Mouse (Mus musculus) layer of hippocampus, postnatal 14 days (tissue): ENCODE data around the gene Mbnl2. TPM values are rescaled to one million over a fixed set of nuclear protein-coding genes. Genes with fewer than 3 reads are reported as not detected.

Experiments used
- DNase-seq, 2 experiments: peaks; one replicate each; pipeline ENCODE4 v3.0.0; 2021 to 2022; ENCODE audit warnings: low spot score in 2 of 2, mixed read lengths in 1 of 2
- total RNA-seq, 2 experiments: library from RNA; stranded (reverse); gene quantifications; 2 replicates each; pipeline ENCODE4 v1.2.3; 2021

Gene Mbnl2
- total RNA-seq, 2 experiments from 2014 or later = 201 to 204 TPM

DNA sequence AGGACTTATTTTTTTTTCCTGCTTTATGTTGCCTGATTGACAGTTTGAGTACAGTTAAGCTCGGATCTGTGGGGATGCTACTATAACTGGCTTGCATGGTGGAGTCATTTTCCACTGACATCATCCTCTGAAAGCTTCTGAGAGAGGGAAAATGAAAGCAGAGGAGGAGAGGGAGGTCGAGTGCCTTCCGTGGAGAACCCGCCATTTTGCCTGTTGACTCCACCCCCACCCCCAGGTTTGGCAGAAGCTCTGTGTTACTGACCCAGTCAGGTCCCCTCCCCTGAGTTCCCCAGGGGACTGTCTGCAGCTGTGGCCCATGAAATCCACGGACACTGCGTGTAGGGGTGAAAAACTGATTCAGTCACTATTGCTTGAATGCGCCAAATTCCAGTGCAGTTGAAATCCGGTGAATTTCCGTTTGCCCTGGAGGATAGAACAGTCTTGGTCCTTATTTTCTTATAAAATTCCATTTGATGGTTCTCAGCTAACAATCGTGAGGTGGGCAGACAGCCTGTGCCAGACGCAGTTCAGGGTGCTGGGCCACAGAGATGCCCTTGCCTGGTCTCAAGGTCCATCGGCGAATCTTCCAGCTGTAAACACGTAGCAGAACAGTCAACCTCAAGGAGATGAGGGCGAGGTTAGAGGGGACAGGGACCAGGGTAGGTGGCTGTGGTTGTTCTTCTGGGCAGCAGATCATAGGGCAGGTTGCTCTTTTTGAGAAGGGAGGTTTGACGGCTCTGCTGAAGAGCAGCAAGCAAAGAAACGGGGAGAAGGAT, 20.9 kb downstream of the Mbnl2 start:
- no peak for DNase-seq

DNA sequence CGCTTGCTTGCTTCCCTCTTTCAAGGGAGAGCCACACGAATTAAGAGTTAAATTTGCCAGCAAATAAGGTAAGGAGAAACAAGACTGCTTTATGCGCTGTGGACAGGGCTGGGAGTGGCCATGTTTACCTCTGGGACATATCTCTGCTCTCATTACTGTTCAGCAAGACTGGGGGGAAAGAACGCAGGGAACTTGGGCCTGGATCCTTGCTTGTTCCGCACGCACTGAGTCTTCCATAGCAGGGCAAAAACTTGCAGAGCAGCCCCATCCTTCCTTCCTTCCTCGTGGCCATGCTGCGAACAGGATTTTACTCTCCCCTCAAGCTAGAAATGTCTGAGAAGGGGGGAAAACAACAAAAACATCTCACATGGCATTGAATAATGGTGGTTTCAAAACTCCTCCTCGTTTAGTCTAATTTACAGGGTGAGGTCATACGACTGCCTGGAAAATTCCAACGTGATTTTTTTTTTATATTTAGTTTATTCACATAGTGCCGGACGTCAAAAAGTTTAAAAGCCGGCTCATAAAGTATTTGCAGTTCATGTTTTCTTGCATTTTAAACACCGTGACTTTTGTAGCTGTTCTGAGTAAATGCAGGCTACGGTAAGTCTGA, 21.8 kb downstream of the Mbnl2 start:
- no peak for DNase-seq

DNA sequence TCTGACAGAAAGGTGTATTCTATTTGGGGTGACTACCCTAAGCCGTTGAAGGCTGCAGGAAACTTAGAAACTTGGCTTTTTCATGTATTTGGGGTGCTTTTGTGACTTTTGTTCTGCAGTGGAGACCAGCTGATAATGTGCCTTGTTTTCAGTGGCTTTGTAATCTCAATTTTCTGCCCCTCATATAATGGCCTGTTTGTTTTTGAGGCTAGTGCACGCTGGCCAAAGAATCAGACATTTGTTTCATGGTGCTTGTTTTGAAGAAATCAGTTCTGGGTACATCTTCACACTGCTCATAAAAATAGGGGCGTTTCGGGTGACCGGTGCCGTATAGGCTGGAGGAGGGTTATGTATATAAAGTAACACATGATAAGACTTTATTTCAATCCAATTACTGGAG, 22.4 kb downstream of the Mbnl2 start:
- no peak for DNase-seq

DNA sequence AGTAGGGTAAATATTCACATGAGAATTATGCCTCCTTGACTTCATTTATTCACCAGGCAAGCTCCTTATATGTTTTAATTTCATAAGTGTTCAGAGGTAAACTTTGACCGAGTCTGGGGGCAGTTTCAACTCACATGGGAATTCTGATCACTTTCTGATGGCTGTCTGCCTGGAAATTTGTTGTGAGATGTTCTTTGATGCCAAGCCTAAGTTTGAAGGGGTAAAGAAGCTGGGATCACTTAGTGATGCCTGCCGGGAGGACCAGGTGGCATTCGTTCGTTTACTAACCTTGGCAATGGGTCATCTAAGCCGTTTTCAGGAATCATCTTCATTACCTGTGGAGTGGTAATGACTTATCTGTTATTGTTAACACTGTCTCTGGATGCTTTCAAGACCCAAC, 23.0 kb downstream of the Mbnl2 start:
- no peak for DNase-seq

DNA sequence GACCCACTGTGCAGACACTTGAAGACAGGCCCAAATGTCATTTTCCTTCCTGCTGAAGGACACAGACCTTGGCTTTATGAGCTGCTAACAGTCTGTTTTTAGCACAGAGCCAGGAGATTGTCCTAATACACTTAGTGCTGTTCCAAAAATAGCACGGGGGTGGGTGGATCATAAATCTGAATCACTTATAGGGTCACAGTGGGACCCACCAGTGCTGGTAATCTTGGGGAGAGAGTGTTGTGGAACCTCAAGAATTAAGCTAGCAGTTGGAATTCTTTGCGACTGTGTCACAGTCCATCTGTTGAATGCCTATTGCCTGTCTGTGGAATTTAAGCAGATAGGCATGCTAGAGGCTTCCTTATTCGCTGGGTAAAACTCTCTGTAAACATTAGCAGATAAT, 24.2 kb downstream of the Mbnl2 start:
- no peak for DNase-seq

DNA sequence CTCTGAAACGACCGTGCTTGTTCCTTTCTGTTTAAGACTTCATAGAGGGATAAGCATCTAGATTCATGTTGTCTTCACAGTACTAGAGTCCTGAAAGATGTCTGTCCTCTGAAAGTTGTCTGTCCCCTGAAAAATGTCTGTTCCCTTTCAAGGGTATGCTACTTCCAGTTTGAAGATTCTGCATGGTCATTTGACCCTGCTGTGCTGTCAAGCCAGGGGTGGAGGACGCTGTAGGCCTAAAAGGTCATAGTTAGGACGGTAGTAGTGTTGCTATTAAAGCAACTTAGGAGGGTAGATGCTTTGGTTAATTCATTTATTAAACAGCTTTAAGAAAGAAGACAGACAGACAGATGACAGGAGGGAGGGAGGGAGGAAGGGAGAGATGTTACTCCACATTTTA, 24.7 kb downstream of the Mbnl2 start:
- no peak for DNase-seq

DNA sequence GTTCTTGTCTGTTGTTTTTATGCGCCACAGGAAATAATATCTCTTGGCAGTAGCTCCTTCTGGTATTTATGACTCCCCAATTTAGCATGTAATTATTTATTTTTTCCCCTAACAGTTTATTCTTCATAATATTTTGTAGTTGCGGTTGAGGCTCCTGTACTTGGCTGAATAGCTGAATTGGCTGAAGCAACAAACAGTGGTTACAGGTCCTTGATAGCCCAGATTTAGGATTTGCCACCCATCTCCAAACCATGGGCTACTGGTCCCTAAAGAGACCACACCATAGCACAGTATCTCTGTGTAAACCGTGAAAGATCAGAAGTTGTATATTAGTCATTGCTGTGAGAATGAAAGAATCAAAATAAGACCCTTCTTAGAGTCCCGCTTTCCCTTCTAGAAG, 25.3 kb downstream of the Mbnl2 start:
- no peak for DNase-seq

DNA sequence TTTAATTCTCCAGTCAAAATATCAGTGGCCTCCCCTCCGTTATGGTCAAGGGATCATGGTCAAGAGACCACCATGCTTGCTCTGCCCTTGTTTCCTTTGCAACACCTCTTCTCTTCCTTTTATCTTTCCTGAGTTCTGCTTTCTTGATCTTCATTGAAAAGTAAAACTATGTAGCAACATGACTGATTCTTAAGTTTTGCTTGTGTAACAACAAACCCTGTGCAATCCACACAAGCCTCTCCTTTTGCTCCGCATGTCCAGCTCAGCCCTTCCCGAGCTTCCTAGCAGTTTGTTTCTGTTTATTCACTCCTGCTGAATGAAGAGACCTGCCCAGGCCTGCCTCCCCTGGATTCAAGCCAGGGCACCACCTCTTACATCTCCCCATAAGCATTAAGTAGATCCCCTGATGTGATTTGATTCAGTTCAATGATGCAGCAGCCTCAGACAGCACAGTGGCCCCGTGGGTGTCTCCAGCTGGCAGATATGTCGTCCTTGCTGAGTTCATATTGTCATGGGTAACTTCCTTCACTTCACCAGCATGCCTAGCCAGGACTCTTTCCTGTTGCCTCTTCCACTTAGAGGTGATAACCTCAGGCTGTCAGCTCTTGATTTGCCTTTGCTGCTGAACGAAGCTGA, 27.6 kb downstream of the Mbnl2 start:
- DNase-seq = no peak

DNA sequence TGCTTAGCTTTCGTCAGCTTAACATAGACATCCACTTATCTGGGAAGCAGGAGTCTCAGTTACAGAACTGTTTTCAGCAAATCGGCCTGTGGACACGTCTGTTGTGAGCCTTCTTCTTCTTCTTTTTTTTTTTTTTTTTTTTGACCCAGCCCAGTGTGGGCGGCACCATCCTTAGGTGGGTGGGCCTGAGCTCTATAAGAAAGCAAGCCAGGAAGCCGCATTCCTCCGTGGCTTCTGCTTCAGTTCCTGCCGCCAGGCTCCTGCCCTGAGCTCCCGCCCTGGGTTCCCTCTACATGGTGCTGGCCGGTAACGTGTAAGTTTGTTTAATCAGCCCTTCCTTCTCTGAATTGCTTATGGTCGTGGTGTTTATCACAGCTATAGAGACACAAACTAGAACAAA, 30.8 kb downstream of the Mbnl2 start:
- no peak for DNase-seq

DNA sequence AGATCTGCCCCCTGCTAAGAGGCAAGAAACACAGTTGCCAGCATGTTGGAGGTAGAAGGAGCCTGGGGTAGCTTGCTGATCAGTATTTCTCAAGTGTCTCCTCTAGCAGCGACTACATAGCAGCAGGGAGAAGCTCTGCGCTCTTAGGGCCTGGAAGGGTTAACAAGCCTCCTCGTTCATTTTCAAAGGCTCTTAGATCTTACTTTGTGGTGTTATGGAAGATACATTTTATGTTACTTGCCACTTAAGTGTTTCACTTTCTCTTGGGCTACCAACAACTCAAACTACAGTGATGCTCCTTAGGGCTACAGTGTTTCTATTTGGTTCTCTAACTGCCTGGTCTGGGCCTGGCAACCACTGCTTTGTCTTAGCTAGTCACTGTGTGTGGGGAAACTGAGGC, 31.9 kb downstream of the Mbnl2 start:
- DNase-seq = no peak

DNA sequence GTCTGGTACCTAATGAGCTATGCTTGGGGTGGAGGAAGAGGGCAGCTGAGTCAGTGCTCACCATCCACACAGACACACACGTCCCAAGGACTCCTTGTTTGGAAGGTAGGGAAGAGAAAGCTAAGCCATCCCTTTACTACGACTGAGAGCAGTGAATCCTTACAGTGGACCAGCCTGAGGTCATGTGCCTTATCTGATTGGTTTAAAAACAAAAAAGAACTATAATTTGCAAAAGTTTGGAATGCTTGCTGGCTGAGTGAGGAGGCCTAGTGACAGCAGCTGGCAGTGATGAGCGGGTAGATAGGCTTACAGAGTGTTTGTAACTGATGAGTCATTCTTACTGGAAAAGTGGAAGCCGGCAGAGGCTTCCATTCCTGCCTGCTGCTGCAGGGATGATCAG, 32.5 kb downstream of the Mbnl2 start:
- DNase-seq = no peak

DNA sequence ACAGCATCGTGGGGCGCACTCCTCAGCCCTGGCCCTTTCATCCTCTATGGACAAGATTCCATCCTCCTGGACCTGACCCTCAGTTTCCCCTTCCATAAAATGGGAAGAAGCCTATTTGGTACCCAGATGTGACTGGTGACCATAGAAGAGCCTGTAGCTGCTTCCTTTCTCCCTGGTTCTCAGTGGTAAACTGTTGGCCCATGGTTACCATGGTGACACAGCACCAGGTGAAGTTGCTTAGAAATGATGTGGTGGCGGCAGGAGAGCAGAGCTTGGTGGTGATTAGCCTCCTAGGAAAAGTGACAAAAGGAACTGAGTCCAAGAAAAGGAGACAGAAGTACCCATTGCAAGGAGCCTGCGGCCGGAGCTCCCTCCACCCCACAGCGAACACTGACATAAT, 34.2 kb downstream of the Mbnl2 start:
- DNase-seq = no peak

DNA sequence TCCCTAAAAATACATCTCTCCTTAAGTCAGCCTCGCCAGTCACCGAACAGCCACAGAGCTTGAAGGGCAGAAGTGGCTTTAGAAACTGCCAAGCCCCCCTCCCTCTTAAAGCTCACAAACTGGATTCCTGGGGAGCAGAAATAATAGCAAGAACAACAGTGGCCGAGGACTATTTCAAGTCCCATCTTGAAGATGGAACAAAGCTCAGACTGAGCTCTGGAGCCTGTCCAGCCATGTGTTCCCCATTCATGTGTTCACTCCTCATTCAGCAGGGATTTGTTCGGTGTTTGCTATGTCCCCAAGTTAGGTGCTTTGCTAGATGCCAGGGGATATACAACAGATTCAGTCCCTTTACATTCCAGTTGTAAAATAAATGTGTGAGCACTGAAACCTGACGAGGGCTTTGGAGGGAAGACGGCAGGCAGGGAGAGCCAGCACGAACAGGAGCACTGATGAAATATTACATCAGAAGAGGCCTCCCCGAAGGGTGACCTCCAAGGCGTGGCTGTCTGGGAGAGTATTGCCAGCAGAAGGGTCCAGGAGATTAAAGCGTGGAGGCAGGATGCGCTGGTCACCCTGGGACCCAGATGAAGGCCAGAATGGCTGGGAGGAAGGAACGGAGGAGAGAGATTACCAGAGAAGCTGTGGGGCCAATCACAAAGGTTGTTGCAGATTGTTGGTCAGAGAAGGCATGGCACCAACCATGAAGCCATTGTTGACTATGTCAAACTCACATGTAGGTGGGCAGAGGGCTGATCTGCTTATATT, 36.0 kb downstream of the Mbnl2 start:
- no peak for DNase-seq

DNA sequence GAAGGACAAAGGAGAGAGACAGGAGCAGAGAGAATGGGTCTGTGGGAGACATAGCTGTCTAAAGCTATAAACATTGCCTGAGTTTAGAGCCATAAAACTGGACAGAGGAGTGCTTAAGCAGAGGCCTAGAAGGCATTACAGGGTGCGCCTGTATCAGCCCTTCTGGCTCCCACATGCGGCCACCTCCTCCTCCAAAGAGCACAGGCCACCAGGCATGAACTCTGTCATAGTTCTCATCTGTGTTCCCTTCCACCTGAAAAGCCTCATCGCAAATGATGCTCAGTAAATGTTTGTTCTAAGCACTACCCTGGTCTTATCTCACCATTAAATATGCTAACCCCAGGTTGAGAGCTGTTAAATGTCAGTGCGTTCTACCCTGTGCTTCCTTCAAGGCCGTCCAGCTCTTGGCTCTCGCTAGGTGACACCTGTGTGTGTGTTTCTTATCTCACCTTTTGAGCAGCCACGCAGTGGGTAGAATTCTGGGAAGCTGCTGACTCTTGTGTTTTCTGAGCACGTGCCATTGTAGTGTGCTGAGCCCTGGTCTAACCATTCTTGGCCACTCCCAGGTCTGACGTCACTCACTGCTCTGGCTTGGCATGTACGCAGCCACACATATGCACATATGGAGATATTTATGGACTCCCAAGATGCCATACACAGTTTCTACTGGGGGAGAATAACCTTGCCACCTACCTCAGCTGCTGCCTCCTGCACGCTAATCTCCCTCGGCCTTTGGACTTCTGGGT, 37.4 kb downstream of the Mbnl2 start:
- DNase-seq = no peak

DNA sequence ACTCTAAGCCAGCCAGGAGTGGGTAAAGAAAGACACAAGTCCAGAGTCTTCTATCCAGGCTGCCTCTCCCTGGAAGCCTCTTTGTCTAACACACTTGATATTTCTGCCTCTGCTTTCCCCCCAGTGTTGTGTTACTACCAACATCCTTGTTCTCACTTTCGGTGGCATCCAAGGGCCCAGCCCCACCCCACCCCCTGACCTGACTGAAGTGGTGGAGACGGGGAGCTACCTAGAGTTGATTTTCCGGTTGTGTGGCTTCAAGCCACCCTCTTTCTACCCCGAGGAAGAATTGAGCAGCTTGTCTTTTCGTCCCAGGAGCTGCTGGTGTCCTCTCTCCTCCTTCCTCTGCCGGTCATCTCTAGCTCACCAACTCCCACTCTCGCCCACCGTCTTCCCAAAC, 38.0 kb downstream of the Mbnl2 start:
- DNase-seq = no peak

DNA sequence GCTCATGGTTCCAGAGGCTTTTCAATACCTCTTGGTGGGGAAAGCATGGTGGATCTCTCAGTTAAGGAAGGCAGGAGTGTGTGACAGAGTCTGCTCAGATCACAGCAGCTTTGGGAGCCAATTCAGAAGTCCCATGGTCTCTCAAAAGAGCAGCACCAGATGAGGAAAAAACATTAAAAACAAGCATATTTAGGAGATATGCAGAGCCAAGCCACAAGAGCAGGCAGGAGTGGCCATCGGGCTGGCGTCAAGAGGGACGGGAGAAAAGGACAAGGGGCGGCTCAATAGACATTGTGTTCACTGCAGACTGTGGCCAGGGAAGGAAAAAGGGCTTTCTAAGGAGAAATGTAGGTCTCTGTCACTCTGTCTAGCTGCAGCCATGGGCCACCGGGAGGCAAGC, 40.3 kb downstream of the Mbnl2 start:
- DNase-seq = no peak

DNA sequence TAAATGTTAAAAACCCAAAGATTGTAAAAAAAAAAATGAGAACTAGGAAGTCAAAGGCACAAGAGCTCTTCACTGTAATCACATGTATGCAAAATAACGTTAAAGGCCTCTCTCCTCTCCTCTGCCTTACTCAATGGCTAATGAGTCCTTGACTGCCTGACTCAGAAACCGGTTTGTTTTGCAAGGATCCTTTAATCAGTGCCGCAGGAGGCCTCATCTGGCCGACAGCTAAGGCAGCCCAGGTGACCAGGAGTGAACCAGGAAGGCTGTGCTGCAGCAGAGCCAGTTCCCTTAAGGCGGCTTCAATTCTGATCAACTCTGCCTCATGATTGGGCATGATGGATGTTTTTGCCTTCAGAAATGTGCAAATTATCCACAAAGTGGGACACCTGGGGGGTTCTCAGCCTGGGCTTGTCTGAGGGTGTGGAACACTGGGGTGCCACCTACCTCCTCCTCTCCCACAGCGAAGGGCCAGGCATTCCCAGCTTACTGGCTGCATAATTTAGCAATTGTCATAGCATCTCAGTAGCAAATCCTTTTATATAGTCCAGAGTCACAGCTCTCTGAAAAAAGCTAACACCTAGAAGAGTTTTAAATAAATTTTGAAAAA, 43.0 kb downstream of the Mbnl2 start:
- no peak for DNase-seq

DNA sequence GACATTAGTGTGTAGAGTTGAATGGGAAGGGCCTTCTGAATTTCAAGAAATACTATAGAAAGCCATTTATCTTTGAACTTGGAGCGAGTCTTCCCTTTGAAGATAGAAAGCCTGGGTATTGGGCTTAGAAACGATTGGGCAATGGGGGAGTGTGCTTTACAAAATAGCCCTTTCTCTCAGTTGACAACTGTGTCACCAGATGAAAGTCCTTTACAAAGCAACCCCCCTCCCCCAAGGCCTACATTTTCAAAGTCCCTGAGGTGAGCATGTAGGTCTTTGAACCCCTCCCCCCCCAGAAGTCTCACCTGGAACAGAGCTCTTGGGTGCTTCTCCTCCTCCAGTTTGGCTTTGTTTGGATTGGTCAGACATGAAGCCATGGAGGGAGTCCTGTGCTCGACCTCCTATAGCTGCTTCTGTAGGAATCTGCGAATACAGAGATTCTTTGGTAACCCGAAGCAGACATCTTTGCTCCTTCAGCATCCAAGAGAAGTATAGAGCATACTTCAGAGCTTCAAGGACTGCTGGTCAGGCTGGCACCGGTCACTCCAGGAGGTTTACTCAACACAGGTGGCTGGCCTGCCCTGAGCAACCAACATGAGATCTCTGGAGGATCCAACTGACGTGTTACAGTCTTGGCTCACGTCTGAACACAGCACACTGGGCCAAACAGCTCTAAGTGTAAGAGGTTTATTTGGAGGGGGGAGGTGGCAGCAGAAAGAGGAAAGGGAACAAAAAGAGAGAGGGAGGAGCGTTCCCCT, 43.7 kb downstream of the Mbnl2 start:
- no peak for DNase-seq

DNA sequence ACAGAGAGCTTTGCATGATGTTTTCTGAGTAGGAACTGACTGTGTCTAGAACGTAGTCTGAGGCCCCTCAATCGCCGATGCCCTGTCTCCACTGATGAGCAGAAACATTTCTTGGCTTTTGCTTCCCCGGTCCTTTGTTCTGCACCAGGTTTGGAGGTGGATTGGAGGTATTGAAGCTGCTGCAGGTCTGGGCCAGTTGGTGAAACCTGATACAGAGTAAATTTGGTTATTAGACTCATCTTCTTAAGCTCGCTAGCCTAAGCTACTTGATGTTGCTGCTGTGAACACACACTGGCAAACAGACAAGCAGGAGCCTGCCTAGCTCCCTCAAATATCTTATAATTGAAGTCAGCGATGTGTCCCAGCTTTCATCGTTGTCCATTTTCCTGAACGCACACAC, 46.6 kb downstream of the Mbnl2 start:
- no peak for DNase-seq

DNA sequence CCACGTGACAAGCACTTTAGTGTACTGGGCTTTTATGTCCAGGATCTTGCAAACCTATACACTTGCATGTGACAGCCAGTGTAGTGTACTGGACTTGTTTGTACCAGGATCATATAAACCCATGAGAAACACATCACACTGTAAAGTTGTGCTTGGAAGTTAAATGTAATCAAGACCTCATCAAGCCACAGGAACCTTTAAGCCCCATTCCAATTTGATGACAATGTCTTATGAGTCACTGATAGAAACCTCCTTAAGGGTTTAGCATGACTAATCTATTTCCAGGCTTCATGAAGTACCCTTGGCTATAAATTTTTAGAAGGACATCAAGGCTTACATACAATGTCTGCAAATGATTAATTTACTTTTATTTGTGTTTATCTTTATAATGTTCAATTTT, 47.6 kb downstream of the Mbnl2 start:
- DNase-seq = no peak
